Mouse (Mus musculus): ENCODE results near the gene Atf6. TPM values are rescaled to one million over a fixed set of nuclear protein-coding genes. Genes with fewer than 3 reads are reported as not detected.

Gene Atf6
- polyA plus RNA-seq, 1 experiment from 2014 or later = 9.8 TPM

DNA sequence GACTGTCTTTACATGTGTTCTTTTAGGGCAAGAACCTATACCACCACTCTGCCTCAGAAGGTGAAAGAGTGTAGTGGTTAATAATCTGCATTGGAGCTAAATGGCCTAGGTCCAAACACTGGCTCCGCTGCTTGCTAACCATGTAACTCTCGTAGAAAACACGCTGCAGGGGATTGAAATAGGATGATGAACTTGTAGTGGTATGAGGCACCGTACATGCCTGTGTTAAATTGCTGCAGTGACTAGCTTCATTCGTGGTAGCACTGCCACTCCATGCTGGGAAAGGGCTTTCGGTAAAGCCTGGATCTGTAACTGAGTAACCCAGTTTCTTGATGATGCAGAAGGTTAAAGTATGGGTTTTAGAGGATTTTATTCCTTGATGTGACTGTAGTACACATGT lies 163.5 kb downstream of the Atf6 start:
- DNase-seq (ENCODE audit: low spot score) = no peak
- WGBS = 93% methylated on average over 6 of the region's 6 CpGs
- Histone ChIP-seq H3K27me3 (ENCODE audit: control insufficient read depth, insufficient read depth, low read length) (no peaks in the 10 kb centered on the region), H3K4me3 (ENCODE audit: low read depth, low read length) (no peak overlapping the region), H3K9me3 (ENCODE audit: control insufficient read depth, low read length) (no peaks in the 10 kb centered on the region), H3K36me3 (ENCODE audit: control insufficient read depth, insufficient read depth, low read length) (no peaks in the 10 kb centered on the region), H3K4me1 (replicated peaks; ENCODE audit: control insufficient read depth, insufficient read depth, low read length) (no peaks in the 10 kb centered on the region), H3K9ac (ENCODE audit: low read length) (no peak overlapping the region), H3K27ac (ENCODE audit: low read depth, low read length) (no peak overlapping the region), H3K4me2 (ENCODE audit: low read depth, low read length, severe bottlenecking) (no peak overlapping the region)
- ATAC-seq (replicated peaks; ENCODE audit: low FRiP score) = no peak

DNA sequence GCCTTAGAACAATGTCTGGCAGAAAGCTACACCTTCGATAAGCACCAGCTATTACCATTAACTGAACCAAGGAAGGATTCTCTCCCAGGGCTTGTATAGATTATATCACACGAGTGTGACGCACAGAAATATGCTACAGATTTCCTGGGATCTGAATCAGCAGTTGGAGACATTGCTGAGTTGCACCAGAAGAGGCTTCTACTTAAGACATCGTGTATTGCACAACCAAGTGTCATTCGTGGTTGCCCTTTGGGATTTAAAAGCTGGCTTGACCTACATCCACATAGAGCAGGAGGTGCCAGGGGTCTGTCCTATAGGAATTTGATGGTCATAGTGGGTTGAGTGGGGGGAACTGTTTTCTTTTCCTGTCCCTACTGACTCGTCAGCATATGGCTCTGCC lies 164.6 kb downstream of the Atf6 start:
- Histone ChIP-seq H3K4me3 (ENCODE audit: low read depth, low read length) (no peak overlapping the region), H3K9me3 (ENCODE audit: control insufficient read depth, low read length) (no peaks in the 10 kb centered on the region), H3K4me1 (replicated peaks; ENCODE audit: control insufficient read depth, insufficient read depth, low read length) (no peaks in the 10 kb centered on the region), H3K9ac (ENCODE audit: low read length) (no peak overlapping the region), H3K27ac (ENCODE audit: low read depth, low read length) (no peak overlapping the region), H3K36me3 (ENCODE audit: control insufficient read depth, insufficient read depth, low read length) (no peaks in the 10 kb centered on the region), H3K4me2 (ENCODE audit: low read depth, low read length, severe bottlenecking) (no peak overlapping the region), H3K27me3 (ENCODE audit: control insufficient read depth, insufficient read depth, low read length) (no peaks in the 10 kb centered on the region)
- 89% methylated on average over 6 of the region's 6 CpGs for WGBS
- DNase-seq (ENCODE audit: low spot score) (no peak), ATAC-seq (replicated peaks; ENCODE audit: low FRiP score) (no peak)

DNA sequence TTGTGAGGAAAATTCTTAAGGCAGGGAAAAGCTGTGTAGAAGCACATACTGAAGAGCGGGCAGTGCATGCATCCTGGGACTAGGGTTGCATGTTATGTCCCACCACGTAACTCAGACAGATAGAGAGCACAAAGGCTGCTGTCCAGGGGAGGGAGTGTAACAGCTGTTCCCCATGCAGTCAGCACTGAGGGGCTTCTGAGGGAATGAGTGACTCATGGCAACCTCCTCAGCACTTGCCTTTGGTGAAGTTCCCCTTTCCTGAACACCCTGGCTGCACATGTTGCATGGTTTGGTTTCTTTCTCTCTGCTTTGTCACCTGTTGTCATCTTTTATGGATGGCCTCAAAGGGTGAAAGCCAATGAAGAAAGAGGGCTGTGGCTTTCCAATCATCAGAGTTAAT lies 165.3 kb downstream of the Atf6 start:
- ATAC-seq (replicated peaks; ENCODE audit: low FRiP score) = no peak
- no peak overlapping the region for H3K9ac ChIP-seq (ENCODE audit: low read length)

DNA sequence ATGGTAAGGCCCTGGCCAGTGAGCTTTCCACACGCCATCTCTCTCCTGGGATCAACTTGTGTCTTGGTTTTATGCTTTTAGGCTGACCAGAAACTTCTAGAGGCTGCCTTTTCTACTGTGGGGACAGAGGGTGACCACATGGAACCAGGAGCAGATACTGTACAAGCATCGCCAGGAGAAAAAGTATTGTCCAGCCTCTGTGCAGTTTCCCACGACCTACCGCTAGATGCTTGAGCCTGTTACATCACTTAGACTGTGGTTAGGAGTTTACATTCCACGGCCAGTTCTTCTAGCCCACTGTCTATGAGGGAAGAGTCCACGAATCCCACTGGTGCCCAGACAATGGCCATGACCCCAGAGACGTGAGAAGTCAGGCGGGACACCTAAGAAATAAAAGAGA lies 166.0 kb downstream of the Atf6 start:
- DNase-seq (ENCODE audit: low spot score) = no peak
- 86% methylated on average over 8 of the region's 8 CpGs for WGBS
- H3K9me3 ChIP-seq (ENCODE audit: control insufficient read depth, low read length) = no peaks in the 10 kb centered on the region
- H3K4me2 ChIP-seq (ENCODE audit: low read depth, low read length, severe bottlenecking) = no peak overlapping the region
- H3K4me3 ChIP-seq (ENCODE audit: low read depth, low read length) = no peak overlapping the region
- no peak for ATAC-seq (replicated peaks; ENCODE audit: low FRiP score)
- no peaks in the 10 kb centered on the region for H3K36me3 ChIP-seq (ENCODE audit: control insufficient read depth, insufficient read depth, low read length)
- H3K4me1 ChIP-seq (replicated peaks; ENCODE audit: control insufficient read depth, insufficient read depth, low read length) = no peaks in the 10 kb centered on the region
- H3K27ac ChIP-seq (ENCODE audit: low read depth, low read length) = no peak overlapping the region
- H3K27me3 ChIP-seq (ENCODE audit: control insufficient read depth, insufficient read depth, low read length) = no peaks in the 10 kb centered on the region
- H3K9ac ChIP-seq (ENCODE audit: low read length) = no peak overlapping the region

More for the DNA sequence above, 165.3 kb downstream of the Atf6 start:
- H3K36me3 ChIP-seq (ENCODE audit: control insufficient read depth, insufficient read depth, low read length) = no peaks in the 10 kb centered on the region
- no peak overlapping the region for H3K4me2 ChIP-seq (ENCODE audit: low read depth, low read length, severe bottlenecking)
- H3K9me3 ChIP-seq (ENCODE audit: control insufficient read depth, low read length) = no peaks in the 10 kb centered on the region
- H3K4me1 ChIP-seq (replicated peaks; ENCODE audit: control insufficient read depth, insufficient read depth, low read length) = no peaks in the 10 kb centered on the region
- WGBS = 84% methylated on average over 2 of the region's 2 CpGs
- H3K4me3 ChIP-seq (ENCODE audit: low read depth, low read length) = no peak overlapping the region
- DNase-seq (ENCODE audit: low spot score) = no peak
- no peak overlapping the region for H3K27ac ChIP-seq (ENCODE audit: low read depth, low read length)
- no peaks in the 10 kb centered on the region for H3K27me3 ChIP-seq (ENCODE audit: control insufficient read depth, insufficient read depth, low read length)

DNA sequence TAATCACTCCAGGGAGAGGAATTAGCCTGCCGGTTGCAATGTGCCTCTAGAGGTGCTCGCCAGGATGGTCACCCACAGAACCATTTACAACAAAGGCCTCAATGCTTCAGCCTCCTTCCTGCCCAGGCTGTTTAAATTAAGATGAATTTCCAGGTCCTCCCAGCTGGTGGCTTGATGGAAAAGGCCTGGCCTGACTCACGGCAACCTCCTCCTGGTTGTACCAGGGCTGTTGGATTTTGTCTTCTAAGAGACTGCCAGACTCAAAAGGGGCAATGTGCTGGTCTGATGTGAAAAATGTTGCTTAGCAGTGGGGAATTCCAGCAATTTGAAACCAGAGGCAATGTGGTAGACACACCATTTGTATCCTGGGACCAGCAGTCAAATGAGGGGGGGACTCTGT lies 166.4 kb downstream of the Atf6 start:
- DNase-seq (ENCODE audit: low spot score) = no peak
- no peak for ATAC-seq (replicated peaks; ENCODE audit: low FRiP score)
- 64% methylated on average over 3 of the region's 3 CpGs for WGBS
- H3K36me3 ChIP-seq (ENCODE audit: control insufficient read depth, insufficient read depth, low read length) = no peaks in the 10 kb centered on the region
- H3K27ac ChIP-seq (ENCODE audit: low read depth, low read length) = no peak overlapping the region
- H3K4me2 ChIP-seq (ENCODE audit: low read depth, low read length, severe bottlenecking) = no peak overlapping the region
- no peaks in the 10 kb centered on the region for H3K9me3 ChIP-seq (ENCODE audit: control insufficient read depth, low read length)
- no peaks in the 10 kb centered on the region for H3K27me3 ChIP-seq (ENCODE audit: control insufficient read depth, insufficient read depth, low read length)
- H3K4me3 ChIP-seq (ENCODE audit: low read depth, low read length) = no peak overlapping the region
- no peaks in the 10 kb centered on the region for H3K4me1 ChIP-seq (replicated peaks; ENCODE audit: control insufficient read depth, insufficient read depth, low read length)
- no peak overlapping the region for H3K9ac ChIP-seq (ENCODE audit: low read length)

DNA sequence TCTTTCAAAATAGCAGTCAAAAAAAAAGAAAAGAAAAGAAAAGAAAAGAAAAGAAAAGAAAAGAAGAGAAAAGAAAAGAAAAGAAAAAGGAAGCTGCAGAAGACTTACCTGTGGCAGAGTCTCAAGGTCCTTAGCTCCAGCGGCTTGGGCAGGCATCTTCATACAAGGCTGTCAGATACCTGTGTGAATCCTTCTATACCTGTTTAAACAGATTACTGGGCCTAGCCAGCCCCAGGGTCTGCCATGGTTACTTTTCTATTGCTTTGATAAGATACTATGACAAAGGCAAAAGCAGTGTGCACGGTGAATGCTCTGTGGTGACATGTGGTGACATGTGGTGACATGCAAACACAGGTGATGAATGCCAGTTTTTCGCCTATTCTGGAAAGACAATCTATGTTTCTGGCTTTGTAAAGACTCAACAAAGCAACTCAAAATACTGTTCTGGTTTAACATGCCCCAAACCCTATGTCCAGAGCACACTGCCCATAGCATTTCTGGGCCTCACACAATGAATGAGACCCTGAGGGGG lies 167.0 kb downstream of the Atf6 start:
- ATAC-seq (replicated peaks; ENCODE audit: low FRiP score) = no peak
- no peaks in the 10 kb centered on the region for H3K4me1 ChIP-seq (replicated peaks; ENCODE audit: control insufficient read depth, insufficient read depth, low read length)
- no peak overlapping the region for H3K4me3 ChIP-seq (ENCODE audit: low read depth, low read length)
- H3K36me3 ChIP-seq (ENCODE audit: control insufficient read depth, insufficient read depth, low read length) = no peaks in the 10 kb centered on the region
- H3K27me3 ChIP-seq (ENCODE audit: control insufficient read depth, insufficient read depth, low read length) = no peaks in the 10 kb centered on the region
- no peak for DNase-seq (ENCODE audit: low spot score)
- H3K4me2 ChIP-seq (ENCODE audit: low read depth, low read length, severe bottlenecking) = no peak overlapping the region
- no peaks in the 10 kb centered on the region for H3K9me3 ChIP-seq (ENCODE audit: control insufficient read depth, low read length)
- H3K9ac ChIP-seq (ENCODE audit: low read length) = no peak overlapping the region
- no peak overlapping the region for H3K27ac ChIP-seq (ENCODE audit: low read depth, low read length)
- 79% methylated on average over 3 of the region's 3 CpGs for WGBS

DNA sequence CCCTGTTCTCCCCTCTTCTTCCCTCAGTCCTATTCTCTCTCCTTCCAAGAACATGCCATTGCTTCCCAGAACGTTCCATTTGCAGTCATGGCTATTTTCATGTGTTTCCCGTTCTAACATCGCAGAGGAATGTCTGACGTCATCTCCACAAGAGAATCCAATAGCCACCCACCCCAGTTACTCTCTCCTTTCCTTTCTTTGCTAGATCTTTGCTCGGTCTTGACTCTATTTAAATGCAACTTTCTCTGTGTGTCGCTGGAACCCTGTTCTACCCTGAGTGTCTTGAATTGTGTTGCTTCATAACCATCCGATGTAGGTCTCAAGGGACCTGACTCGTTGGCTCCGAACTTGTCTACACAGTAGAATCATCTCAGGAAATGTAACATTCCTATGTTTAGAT lies 168.0 kb downstream of the Atf6 start:
- H3K9me3 ChIP-seq (ENCODE audit: control insufficient read depth, low read length) = no peaks in the 10 kb centered on the region
- H3K4me1 ChIP-seq (replicated peaks; ENCODE audit: control insufficient read depth, insufficient read depth, low read length) = no peaks in the 10 kb centered on the region
- no peak overlapping the region for H3K4me3 ChIP-seq (ENCODE audit: low read depth, low read length)
- no peak for ATAC-seq (replicated peaks; ENCODE audit: low FRiP score)
- no peak overlapping the region for H3K9ac ChIP-seq (ENCODE audit: low read length)
- H3K36me3 ChIP-seq (ENCODE audit: control insufficient read depth, insufficient read depth, low read length) = no peaks in the 10 kb centered on the region
- no peak overlapping the region for H3K27ac ChIP-seq (ENCODE audit: low read depth, low read length)
- no peak overlapping the region for H3K4me2 ChIP-seq (ENCODE audit: low read depth, low read length, severe bottlenecking)
- no peak for DNase-seq (ENCODE audit: low spot score)
- 85% methylated on average over 9 of the region's 9 CpGs for WGBS
- H3K27me3 ChIP-seq (ENCODE audit: control insufficient read depth, insufficient read depth, low read length) = no peaks in the 10 kb centered on the region

DNA sequence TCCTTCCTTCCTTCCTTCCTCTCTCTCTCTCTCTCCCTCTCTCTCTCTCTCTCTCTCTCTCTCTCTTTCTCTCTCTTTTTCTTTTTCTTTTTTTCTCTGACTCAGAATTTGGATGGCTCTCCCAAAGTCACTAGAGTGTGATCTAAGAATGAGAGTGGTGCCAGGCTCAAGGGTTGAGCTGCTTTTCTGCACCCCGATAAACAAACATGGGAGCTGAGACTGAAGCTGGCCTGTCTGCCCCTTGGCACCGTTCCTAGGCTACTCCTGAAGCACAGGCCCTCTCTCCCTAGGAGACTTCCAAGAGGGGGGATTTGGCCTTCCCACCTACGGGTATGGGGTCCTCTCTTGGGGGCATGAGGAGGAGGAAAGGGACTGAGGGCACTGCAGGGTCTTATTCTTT lies 168.8 kb downstream of the Atf6 start:
- H3K27ac ChIP-seq (ENCODE audit: low read depth, low read length) = no peak overlapping the region
- H3K4me1 ChIP-seq (replicated peaks; ENCODE audit: control insufficient read depth, insufficient read depth, low read length) = no peaks in the 10 kb centered on the region
- no peak for ATAC-seq (replicated peaks; ENCODE audit: low FRiP score)
- 72% methylated on average over 3 of the region's 3 CpGs for WGBS
- DNase-seq (ENCODE audit: low spot score) = no peak
- no peaks in the 10 kb centered on the region for H3K36me3 ChIP-seq (ENCODE audit: control insufficient read depth, insufficient read depth, low read length)
- no peak overlapping the region for H3K4me2 ChIP-seq (ENCODE audit: low read depth, low read length, severe bottlenecking)
- H3K27me3 ChIP-seq (ENCODE audit: control insufficient read depth, insufficient read depth, low read length) = no peaks in the 10 kb centered on the region
- H3K4me3 ChIP-seq (ENCODE audit: low read depth, low read length) = no peak overlapping the region
- H3K9ac ChIP-seq (ENCODE audit: low read length) = no peak overlapping the region
- no peaks in the 10 kb centered on the region for H3K9me3 ChIP-seq (ENCODE audit: control insufficient read depth, low read length)

DNA sequence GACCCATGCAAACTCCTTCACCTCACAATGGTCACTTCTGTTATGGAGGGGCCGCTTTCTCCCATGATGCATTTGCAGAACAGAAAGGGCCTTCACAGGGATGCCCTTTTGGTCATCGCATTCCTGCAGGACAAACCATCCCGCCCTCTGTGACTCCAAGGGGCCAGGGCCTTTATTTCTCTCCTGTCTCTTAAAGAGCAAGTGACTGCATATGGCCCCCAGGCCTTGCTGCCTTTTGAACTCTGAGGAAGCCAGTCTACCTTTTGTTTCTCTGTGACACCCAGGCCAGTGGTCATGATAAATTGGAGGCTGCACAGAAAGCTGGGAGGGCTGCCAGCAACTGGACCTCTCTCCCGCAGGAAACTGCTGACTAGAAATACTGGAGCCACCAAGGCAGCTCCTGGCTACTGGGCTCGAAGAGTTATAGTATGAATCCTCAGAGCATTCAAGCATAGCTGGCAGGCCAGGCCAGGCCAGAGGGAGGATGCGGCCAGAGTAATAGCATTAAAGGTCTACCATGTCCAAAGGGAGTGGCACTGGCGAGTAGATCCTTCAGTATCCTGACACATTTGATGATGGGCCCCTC lies 169.7 kb downstream of the Atf6 start:
- Histone ChIP-seq H3K27me3 (ENCODE audit: control insufficient read depth, insufficient read depth, low read length) (no peaks in the 10 kb centered on the region), H3K4me1 (replicated peaks; ENCODE audit: control insufficient read depth, insufficient read depth, low read length) (no peaks in the 10 kb centered on the region), H3K4me3 (ENCODE audit: low read depth, low read length) (no peak overlapping the region), H3K4me2 (ENCODE audit: low read depth, low read length, severe bottlenecking) (no peak overlapping the region), H3K9ac (ENCODE audit: low read length) (no peak overlapping the region), H3K9me3 (ENCODE audit: control insufficient read depth, low read length) (no peaks in the 10 kb centered on the region), H3K36me3 (ENCODE audit: control insufficient read depth, insufficient read depth, low read length) (no peaks in the 10 kb centered on the region), H3K27ac (ENCODE audit: low read depth, low read length) (no peak overlapping the region)
- ATAC-seq (replicated peaks; ENCODE audit: low FRiP score) (no peak), DNase-seq (ENCODE audit: low spot score) (no peak)
- 90% methylated on average over 7 of the region's 7 CpGs for WGBS
